Mouse (Mus musculus) limb, embryonic 14.5 days (tissue): ENCODE data around the gene Cenph. TPM values are rescaled to one million over a fixed set of nuclear protein-coding genes. Genes with fewer than 3 reads are reported as not detected.

Source experiments
- ATAC-seq: fragments of 200-750 bp; cut with Nextera tagmentation; 2 replicates; pipeline ENCODE4 v1.8.0; 2017; ENCODE audit warnings: low read depth, moderate number of reproducible peaks, moderate TSS enrichment; ENCODE audit not compliant: low FRiP score
- DNase-seq: peaks from one replicate; pipeline ENCODE4 v3.0.0-alpha.2; 2015; ENCODE audit warnings: low spot score
- H3K27ac ChIP-seq: fragments of 300-500 bp; sonication (generic); replicated peaks from 2 replicates; pipeline ENCODE4 v1.5.1; 2014; ENCODE audit warnings: low read depth, mild to moderate bottlenecking, low read length, moderate library complexity, mixed read lengths
- H3K27me3 ChIP-seq: fragments of 300-500 bp; sonication (generic); 2 replicates; pipeline ENCODE4 v1.6.1; 2014; ENCODE audit warnings: low read length, mixed read lengths; ENCODE audit not compliant: control insufficient read depth, insufficient read depth
- H3K36me3 ChIP-seq: fragments of 300-500 bp; sonication (generic); 2 replicates; pipeline ENCODE4 v1.6.1; 2014; ENCODE audit warnings: mild to moderate bottlenecking, low read length, moderate library complexity, mixed read lengths; ENCODE audit not compliant: control insufficient read depth, insufficient read depth
- H3K4me1 ChIP-seq: fragments of 300-500 bp; sonication (generic); 2 replicates; pipeline ENCODE4 v1.6.1; 2014; ENCODE audit warnings: antibody characterized with exemption, low read length, mixed read lengths; ENCODE audit not compliant: control insufficient read depth, insufficient read depth
- H3K4me2 ChIP-seq: fragments of 300-500 bp; sonication (generic); replicated peaks from 2 replicates; pipeline ENCODE4 v1.6.1; 2014; ENCODE audit warnings: low read depth, mild to moderate bottlenecking, low read length, moderate library complexity; ENCODE audit not compliant: severe bottlenecking
- H3K4me3 ChIP-seq: fragments of 300-500 bp; sonication (generic); replicated peaks from 2 replicates; pipeline ENCODE4 v1.5.1; 2014; ENCODE audit warnings: low read length
- H3K9ac ChIP-seq: fragments of 300-500 bp; sonication (generic); 2 replicates; pipeline ENCODE4 v1.6.1; 2014; ENCODE audit warnings: mild to moderate bottlenecking, low read depth, low read length, moderate library complexity; ENCODE audit not compliant: severe bottlenecking
- H3K9me3 ChIP-seq: fragments of 300-500 bp; sonication (generic); 2 replicates; pipeline ENCODE4 v1.6.1; 2016; ENCODE audit warnings: low read length; ENCODE audit not compliant: control insufficient read depth
- POLR2A ChIP-seq: fragments of 200-500 bp; IDR thresholded peaks from 2 replicates; pipeline ENCODE4 v1.8.0; 2012; ENCODE audit warnings: inconsistent platforms, mild to moderate bottlenecking, moderate library complexity, borderline replicate concordance; ENCODE audit not compliant: insufficient read depth, insufficient read length; ENCODE audit errors: extremely low read depth
- WGBS: fragments of 180-500 bp; shearing (Covaris S2); extraction: QIAGEN DNeasy Blood & Tissue Kit; methylation state at CpG from one replicate; pipeline ENCODE4 v1.1.7; 2014; 5-methylcytosine and 5-hydroxymethylcytosine counted together
- polyA plus RNA-seq, 2 experiments: library from polyadenylated mRNA; depleted of rRNA in 1 of 2; stranded (reverse) in 1 of 2; unstranded in 1 of 2; fragments of >200 nt; fragmentation: Nextera tagmentation in 1 of 2; extraction: Ambion mirVana in 1 of 2; gene quantifications; 2 replicates each; pipeline versions ENCODE4 v1.2.1 to v1.2.3; 2012 to 2014

Cenph gene
- polyA plus RNA-seq, 2 experiments: 28.5 to 29.4 TPM

DNA sequence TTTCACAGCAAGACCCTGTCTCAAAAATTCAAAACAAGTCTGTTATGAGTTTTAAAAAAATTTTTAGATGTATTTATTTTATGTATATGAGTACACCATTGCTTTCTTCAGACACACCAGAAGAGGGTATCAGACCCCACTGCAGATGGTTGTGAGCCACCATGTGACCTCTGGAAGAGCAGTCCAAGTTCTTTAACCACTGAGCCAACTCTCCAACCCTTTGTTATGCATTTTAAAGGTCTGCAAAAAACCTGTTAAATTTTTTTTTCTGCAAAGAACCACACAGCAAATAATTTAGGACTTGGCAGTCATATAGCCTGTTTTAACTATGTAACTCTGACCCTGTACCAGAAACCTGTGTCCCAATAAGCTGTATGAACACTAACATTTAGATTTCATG, 995 bp downstream of the Cenph start:
- no peak for TF ChIP-seq POLR2A
- no peak for ATAC-seq
- peaks cover 8% of the 10 kb centered on the region; the same call in 1 of the 2 replicates for H3K4me1 ChIP-seq
- H3K4me2 ChIP-seq: peak overlapping the region; percentile 67
- H3K4me3 ChIP-seq: peak overlapping the region; percentile 78
- no peaks in the 10 kb centered on the region for H3K27me3 ChIP-seq
- peaks cover 29% of the 10 kb centered on the region for H3K36me3 ChIP-seq
- no peak for DNase-seq
- H3K9me3 ChIP-seq: no peaks in the 10 kb centered on the region
- peak overlapping the region; percentile 67; the same call in 1 of the 2 replicates for H3K9ac ChIP-seq
- H3K27ac ChIP-seq: no peak overlapping the region

DNA sequence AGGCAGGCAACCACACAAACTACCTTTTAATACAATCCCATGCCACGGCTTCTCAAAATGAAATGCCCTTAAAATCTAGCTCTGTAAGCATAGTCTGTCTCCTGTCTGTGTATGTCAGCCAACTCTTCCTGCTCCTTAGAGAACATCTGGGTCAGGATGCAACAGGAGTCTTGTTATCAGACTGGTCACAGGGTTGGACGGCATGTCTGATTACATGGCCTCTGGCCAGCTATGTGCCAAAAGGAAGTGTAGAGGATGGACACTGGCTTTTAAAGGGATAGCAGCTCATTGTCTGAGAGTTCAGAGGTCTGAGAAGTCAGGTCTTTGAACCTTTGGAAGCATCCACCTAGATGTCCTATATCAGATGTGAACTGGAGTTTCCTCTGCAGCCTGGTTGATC, 20.4 kb downstream of the Cenph start:
- Histone ChIP-seq H3K9ac (no peak overlapping the region), H3K27ac (no peak overlapping the region), H3K9me3 (no peaks in the 10 kb centered on the region), H3K4me2 (no peak overlapping the region), H3K27me3 (no peaks in the 10 kb centered on the region), H3K36me3 (peaks cover 8% of the 10 kb centered on the region; the same call in 1 of the 2 replicates), H3K4me3 (no peak overlapping the region), H3K4me1 (no peaks in the 10 kb centered on the region)
- WGBS: 92% methylated on average over 2 of the region's 2 CpGs
- ATAC-seq (no peak), DNase-seq (no peak)
- no peak for TF ChIP-seq POLR2A

DNA sequence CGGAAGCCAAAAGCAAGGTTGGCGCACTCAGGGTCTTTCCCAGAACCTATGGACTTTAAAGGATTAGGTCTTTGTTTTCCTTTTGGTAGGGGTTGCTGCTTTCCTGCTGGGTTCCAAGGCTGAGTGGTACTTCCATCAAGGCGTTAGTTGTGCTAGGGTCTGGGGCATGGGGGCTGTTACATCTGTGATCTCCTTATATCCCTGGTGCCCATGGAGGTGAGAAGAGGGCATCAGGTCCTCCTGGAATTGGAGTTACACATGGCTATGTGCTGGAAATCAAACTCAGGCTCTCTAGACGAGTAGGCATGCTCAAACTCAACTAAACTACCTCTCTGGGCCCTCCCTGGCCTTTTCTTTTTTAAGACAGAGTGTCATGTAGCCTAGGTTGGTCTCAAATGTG, 21.5 kb downstream of the Cenph start:
- 67% methylated on average over 4 of the region's 4 CpGs for WGBS
- no peak for ATAC-seq
- no peaks in the 10 kb centered on the region for H3K27me3 ChIP-seq
- H3K9ac ChIP-seq: no peak overlapping the region
- no peak overlapping the region for H3K27ac ChIP-seq
- no peak overlapping the region for H3K4me3 ChIP-seq
- TF ChIP-seq POLR2A: no peak
- H3K4me2 ChIP-seq: no peak overlapping the region
- no peaks in the 10 kb centered on the region for H3K9me3 ChIP-seq
- H3K36me3 ChIP-seq: no peaks in the 10 kb centered on the region; the same call in 1 of the 2 replicates
- DNase-seq: no peak
- no peaks in the 10 kb centered on the region for H3K4me1 ChIP-seq

DNA sequence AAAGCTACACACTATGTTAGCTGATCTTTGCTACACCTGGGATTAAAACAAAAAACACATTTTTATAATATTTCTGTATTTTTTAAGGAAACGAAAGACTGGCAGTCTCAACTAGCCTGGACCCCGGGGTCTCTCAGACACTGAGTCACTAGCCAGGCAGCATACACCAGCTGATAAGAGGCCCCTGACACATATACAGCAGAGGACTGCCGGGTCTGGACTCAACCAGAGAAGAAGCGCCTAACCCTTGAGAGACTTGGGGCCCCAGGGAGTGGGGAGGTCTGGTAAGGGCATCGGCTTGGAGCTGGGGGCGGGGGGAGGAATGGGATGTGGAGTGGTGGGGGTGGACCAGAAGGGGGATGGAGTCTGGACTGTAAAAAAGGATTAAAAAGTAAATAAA, 22.7 kb downstream of the Cenph start:
- H3K4me3 ChIP-seq: no peak overlapping the region
- H3K36me3 ChIP-seq: no peaks in the 10 kb centered on the region
- H3K9me3 ChIP-seq: no peaks in the 10 kb centered on the region
- no peak for TF ChIP-seq POLR2A
- DNase-seq: no peak
- ATAC-seq: no peak
- no peaks in the 10 kb centered on the region for H3K4me1 ChIP-seq
- WGBS: 78% methylated on average over 6 of the region's 6 CpGs
- H3K27me3 ChIP-seq: no peaks in the 10 kb centered on the region
- no peak overlapping the region for H3K4me2 ChIP-seq
- H3K9ac ChIP-seq: no peak overlapping the region
- no peak overlapping the region for H3K27ac ChIP-seq

DNA sequence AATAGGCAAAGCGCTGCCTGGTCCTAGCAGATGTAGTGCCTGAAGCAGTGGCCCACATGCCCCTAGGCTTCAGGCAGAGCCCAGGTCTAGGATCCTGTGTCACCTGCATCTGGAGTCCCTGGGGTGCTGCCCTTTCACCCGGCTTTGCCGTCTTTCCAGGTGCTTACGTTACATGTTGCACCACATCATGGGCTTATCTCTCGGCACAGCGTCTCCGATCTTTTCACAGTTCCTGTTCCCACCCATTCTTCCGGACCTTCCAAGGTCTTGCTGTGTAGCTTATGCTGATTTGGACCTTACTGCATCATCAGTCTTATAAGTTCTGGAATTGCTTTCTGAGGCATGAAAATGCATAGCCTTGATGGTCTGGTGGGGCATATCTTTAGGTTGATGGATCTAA, 23.2 kb downstream of the Cenph start:
- H3K9me3 ChIP-seq: no peaks in the 10 kb centered on the region
- no peak overlapping the region for H3K4me2 ChIP-seq
- H3K4me3 ChIP-seq: no peak overlapping the region
- no peak for TF ChIP-seq POLR2A
- H3K36me3 ChIP-seq: no peaks in the 10 kb centered on the region
- H3K27ac ChIP-seq: no peak overlapping the region
- no peaks in the 10 kb centered on the region for H3K27me3 ChIP-seq
- ATAC-seq (no peak), DNase-seq (no peak)
- H3K9ac ChIP-seq: no peak overlapping the region
- no peaks in the 10 kb centered on the region for H3K4me1 ChIP-seq
- WGBS: 84% methylated on average over 8 of the region's 8 CpGs

DNA sequence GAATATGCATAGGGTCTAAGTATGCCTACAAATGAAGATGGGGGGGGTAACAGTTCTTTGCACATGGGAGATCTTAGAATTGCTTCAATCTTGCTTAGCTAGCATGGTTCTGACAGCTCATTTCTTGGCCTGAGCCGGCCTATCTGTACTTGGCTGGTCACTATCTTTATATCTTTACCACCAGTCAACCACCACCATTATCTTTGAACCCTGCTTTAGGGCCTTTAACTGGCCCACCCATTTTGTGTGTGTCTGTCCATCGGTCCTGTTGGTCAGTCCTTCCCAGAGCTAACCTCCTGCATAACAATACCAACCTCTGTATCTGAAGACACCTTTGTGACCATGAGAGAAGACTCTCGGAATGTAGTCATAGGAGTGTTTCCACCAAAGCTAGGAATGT, 24.3 kb downstream of the Cenph start:
- 80% methylated on average over 3 of the region's 3 CpGs for WGBS
- no peak overlapping the region for H3K9ac ChIP-seq
- no peak overlapping the region for H3K4me2 ChIP-seq
- no peaks in the 10 kb centered on the region for H3K4me1 ChIP-seq
- H3K27ac ChIP-seq: no peak overlapping the region
- H3K4me3 ChIP-seq: no peak overlapping the region
- no peak for TF ChIP-seq POLR2A
- no peaks in the 10 kb centered on the region for H3K36me3 ChIP-seq
- ATAC-seq (no peak), DNase-seq (no peak)
- H3K9me3 ChIP-seq: no peaks in the 10 kb centered on the region
- no peaks in the 10 kb centered on the region for H3K27me3 ChIP-seq
